Mouse (Mus musculus) forebrain, embryonic 12.5 days (tissue): ENCODE measurements around the gene Pld5. TPM values are rescaled to one million over a fixed set of nuclear protein-coding genes. Genes with fewer than 3 reads are reported as not detected.
"Not testable (repeated sequence)": the region's sequence is repeated elsewhere in the genome, so short reads cannot be mapped to it uniquely, and the experiment has no call there.

Experiments
- ATAC-seq: fragments of 200-750 bp; cut with Nextera tagmentation; 2 replicates; pipeline ENCODE4 v1.8.0; 2017; ENCODE audit warnings: moderate TSS enrichment; ENCODE audit not compliant: low FRiP score
- H3K27ac ChIP-seq: fragments of 300-500 bp; sonication (generic); 2 replicates; pipeline ENCODE4 v1.5.1; 2016; ENCODE audit warnings: mild to moderate bottlenecking
- H3K27me3 ChIP-seq: fragments of 300-500 bp; sonication (generic); 2 replicates; pipeline ENCODE4 v1.6.1; 2016; ENCODE audit warnings: mild to moderate bottlenecking
- H3K36me3 ChIP-seq: fragments of 300-500 bp; sonication (generic); replicated peaks from 2 replicates; pipeline ENCODE4 v1.6.1; 2016; ENCODE audit warnings: mild to moderate bottlenecking
- H3K4me1 ChIP-seq: fragments of 300-500 bp; sonication (generic); 2 replicates; pipeline ENCODE4 v1.6.1; 2016
- H3K4me2 ChIP-seq: fragments of 300-500 bp; sonication (generic); 2 replicates; pipeline ENCODE4 v1.6.1; 2016; ENCODE audit warnings: mild to moderate bottlenecking, moderate library complexity
- H3K4me3 ChIP-seq: fragments of 300-500 bp; sonication (generic); replicated peaks from 2 replicates; pipeline ENCODE4 v1.5.1; 2016; ENCODE audit warnings: mild to moderate bottlenecking
- H3K9ac ChIP-seq: fragments of 300-500 bp; sonication (generic); 2 replicates; pipeline ENCODE4 v1.6.1; 2016; ENCODE audit warnings: mild to moderate bottlenecking
- H3K9me3 ChIP-seq: fragments of 300-500 bp; sonication (generic); 2 replicates; pipeline ENCODE4 v1.6.1; 2016
- WGBS: fragments of 180-500 bp; shearing (Covaris S2); methylation state at CpG from one replicate; pipeline ENCODE4 v1.1.7; 2016; 5-methylcytosine and 5-hydroxymethylcytosine counted together
- polyA plus RNA-seq: library from polyadenylated mRNA; unstranded; fragments of >200 nt; fragmentation: Nextera tagmentation; extraction: Ambion mirVana; gene quantifications from 2 replicates; pipeline ENCODE4 v1.2.1, GENCODE M21; 2016

The Pld5 gene
- polyA plus RNA-seq, 1 experiment from 2014 or later: 1.0 TPM

- no peaks in the 10 kb centered on the region for H3K27me3 ChIP-seq
- 65% methylated on average over 3 of the region's 3 CpGs for WGBS
- no peaks in the 10 kb centered on the region for H3K4me1 ChIP-seq
- ATAC-seq: no peak
- no peak overlapping the region for H3K4me3 ChIP-seq
- no peak overlapping the region for H3K4me2 ChIP-seq
- no peaks in the 10 kb centered on the region for H3K9me3 ChIP-seq
- no peaks in the 10 kb centered on the region for H3K36me3 ChIP-seq
- no peak overlapping the region for H3K27ac ChIP-seq
- no peak overlapping the region for H3K9ac ChIP-seq
Measured at GRCm38 (mm10) chr1:176028397-176028796, 246.7 kb downstream of the Pld5 start.

- ATAC-seq: no peak
- H3K4me2 ChIP-seq: no peak overlapping the region
- H3K36me3 ChIP-seq: no peaks in the 10 kb centered on the region
- H3K27me3 ChIP-seq: no peaks in the 10 kb centered on the region
- H3K27ac ChIP-seq: no peak overlapping the region
- no peaks in the 10 kb centered on the region for H3K9me3 ChIP-seq
- H3K4me3 ChIP-seq: no peak overlapping the region
- WGBS: 61% methylated on average over 1 of the region's 1 CpGs
- no peak overlapping the region for H3K9ac ChIP-seq
- no peaks in the 10 kb centered on the region for H3K4me1 ChIP-seq
Measured at GRCm38 (mm10) chr1:176024501-176024900, 250.6 kb downstream of the Pld5 start.

DNA sequence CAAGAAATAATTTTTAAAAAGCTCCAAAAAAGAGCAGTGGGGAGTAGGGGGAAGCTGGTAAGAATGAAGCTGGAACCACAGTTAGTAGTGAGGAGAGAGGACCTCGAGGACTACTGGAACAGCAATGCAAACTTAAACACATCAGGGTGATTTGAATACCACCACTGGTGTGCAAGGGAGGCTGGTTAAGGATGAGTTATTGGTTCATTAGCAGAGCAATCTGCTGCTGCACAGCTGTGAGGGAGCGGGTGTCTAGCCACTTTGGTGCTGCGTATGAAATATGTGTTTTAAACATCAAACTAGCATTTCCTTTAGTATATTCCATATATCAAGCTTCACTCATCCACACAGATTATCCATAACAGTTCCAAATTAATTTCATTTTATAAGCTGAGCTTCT, 256.6 kb downstream of the Pld5 start:
- peaks cover 16% of the 10 kb centered on the region for H3K4me1 ChIP-seq
- H3K36me3 ChIP-seq: no peaks in the 10 kb centered on the region
- WGBS: 92% methylated on average over 3 of the region's 3 CpGs
- H3K27me3 ChIP-seq: no peaks in the 10 kb centered on the region
- no peaks in the 10 kb centered on the region for H3K9me3 ChIP-seq
- H3K4me2 ChIP-seq: no peak overlapping the region
- no peak for ATAC-seq
- no peak overlapping the region for H3K4me3 ChIP-seq
- H3K9ac ChIP-seq: no peak overlapping the region
- no peak overlapping the region for H3K27ac ChIP-seq

DNA sequence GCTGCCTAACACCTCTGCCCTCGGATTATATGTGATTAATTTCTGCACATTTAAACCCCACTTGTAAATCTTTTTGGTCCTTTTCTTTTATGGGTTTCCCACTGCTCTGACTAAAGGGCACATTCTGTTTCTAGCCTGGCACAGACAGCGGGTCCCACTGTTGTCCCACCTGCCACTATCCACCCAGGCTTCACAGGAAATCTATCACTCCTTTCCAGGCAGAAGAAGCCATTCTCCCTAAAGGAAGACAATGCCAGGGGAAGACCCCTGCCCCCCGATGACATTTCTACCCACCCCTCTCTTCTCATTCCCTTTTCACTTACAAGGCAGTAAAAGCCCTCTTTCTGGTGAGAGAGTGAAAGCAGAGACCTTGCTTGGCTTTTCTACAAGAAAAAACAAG, 259.0 kb downstream of the Pld5 start:
- Histone ChIP-seq H3K36me3 (no peaks in the 10 kb centered on the region), H3K27me3 (no peaks in the 10 kb centered on the region), H3K4me3 (no peak overlapping the region), H3K9me3 (no peaks in the 10 kb centered on the region), H3K9ac (no peak overlapping the region), H3K27ac (no peak overlapping the region), H3K4me1 (peaks cover 20% of the 10 kb centered on the region), H3K4me2 (no peak overlapping the region)
- WGBS: 53% methylated on average over 3 of the region's 3 CpGs
- no peak for ATAC-seq

DNA sequence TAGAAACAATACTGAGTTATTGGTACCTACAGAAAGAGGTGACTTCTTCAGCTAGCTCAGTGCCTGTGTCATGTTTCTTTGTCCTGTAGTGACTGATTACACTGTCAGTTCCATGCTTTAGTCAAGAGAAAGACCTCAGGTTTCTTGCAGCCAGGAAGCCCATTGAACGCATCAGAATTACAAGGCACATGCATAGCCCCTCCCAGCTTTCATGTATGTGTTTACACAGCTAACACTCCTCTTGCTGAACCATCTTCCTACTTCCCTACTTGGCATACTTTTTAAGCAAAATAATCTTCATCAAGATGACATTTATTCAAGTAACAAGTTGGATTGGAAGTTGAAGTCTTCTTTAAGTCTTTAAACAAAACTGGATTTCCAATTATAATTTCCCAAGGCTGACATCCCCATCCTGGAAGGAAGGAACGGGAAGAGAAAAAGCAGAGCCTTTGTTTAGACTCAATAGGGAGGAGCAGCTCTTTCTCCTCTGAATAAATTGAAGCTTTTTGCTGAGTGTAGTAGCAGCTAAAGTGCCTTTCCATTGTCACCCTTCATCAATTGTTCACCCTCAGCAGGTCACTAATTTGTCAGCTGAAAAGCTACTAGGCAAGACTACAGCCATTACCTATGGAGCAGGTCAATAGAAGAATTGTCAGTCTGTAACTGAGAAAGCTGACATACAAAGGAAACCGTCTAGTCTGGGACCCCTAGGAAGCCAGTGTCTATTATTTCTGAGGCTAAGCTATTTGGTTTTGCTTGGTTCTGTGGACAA, 261.4 kb downstream of the Pld5 start:
- Histone ChIP-seq H3K27me3 (no peaks in the 10 kb centered on the region), H3K9me3 (no peaks in the 10 kb centered on the region), H3K4me3 (no peak overlapping the region), H3K27ac (peak overlapping the region; percentile 46; the same call in 1 of the 2 replicates), H3K9ac (no peak overlapping the region), H3K4me2 (no peak overlapping the region), H3K36me3 (no peaks in the 10 kb centered on the region), H3K4me1 (peaks cover 20% of the 10 kb centered on the region)
- ATAC-seq: peak; percentile 73
- WGBS: 4% methylated on average over 3 of the region's 3 CpGs

DNA sequence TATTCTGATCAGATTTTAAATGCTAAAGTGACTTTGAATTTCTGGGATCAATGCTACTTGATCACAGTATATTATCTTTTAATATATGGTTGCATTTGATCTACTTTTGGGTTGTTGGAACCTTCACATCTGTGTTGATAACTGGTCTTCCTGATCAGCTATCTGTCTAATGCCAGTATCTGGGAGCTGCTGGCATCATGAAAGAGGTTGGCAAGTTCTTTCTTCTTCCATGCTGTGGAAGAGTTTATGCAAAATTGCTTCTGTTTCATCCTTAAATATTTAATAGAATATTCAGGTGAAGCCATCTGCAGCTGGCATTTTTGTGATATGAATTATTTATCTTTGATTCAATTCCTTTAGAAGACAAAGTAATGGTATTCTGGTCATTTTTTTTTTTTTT, 263.6 kb downstream of the Pld5 start:
- no peaks in the 10 kb centered on the region for H3K9me3 ChIP-seq
- no peak overlapping the region for H3K4me2 ChIP-seq
- H3K27ac ChIP-seq: no peak overlapping the region
- H3K27me3 ChIP-seq: no peaks in the 10 kb centered on the region
- peaks cover 20% of the 10 kb centered on the region for H3K4me1 ChIP-seq
- no peak overlapping the region for H3K9ac ChIP-seq
- no peak for ATAC-seq
- no peaks in the 10 kb centered on the region for H3K36me3 ChIP-seq
- H3K4me3 ChIP-seq: no peak overlapping the region

DNA sequence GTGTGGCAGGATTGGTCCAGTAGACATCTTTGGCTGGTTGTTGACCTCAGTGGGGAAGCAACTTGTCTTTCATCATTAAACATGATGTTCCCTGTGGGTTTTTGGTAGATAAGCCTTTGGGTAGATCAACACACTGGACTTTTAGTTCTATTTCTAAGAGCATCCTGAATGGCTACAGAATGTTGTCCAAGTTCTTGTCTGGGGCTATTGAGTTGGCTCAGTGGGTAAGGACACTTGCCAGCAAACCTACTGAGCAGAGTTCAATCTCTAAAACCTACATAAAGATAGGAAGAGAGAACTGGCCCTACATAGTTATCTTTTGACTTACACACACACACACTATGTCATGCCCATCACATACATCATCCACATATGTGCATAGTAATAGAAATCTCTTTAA, 264.0 kb downstream of the Pld5 start:
- Histone ChIP-seq H3K36me3 (no peaks in the 10 kb centered on the region), H3K4me1 (peaks cover 18% of the 10 kb centered on the region), H3K27me3 (no peaks in the 10 kb centered on the region), H3K4me3 (no peak overlapping the region), H3K4me2 (no peak overlapping the region), H3K9me3 (no peaks in the 10 kb centered on the region), H3K27ac (no peak overlapping the region), H3K9ac (no peak overlapping the region)
- ATAC-seq: no peak

- Histone ChIP-seq H3K36me3 (no peaks in the 10 kb centered on the region), H3K27me3 (no peaks in the 10 kb centered on the region), H3K4me2 (no peak overlapping the region), H3K4me1 (peaks cover 3% of the 10 kb centered on the region), H3K9ac (no peak overlapping the region), H3K27ac (no peak overlapping the region), H3K4me3 (no peak overlapping the region), H3K9me3 (no peaks in the 10 kb centered on the region)
- 89% methylated on average over 2 of the region's 2 CpGs for WGBS
- no peak for ATAC-seq
Measured at GRCm38 (mm10) chr1:176008411-176008810, 266.7 kb downstream of the Pld5 start.

- Histone ChIP-seq H3K27me3 (no peaks in the 10 kb centered on the region), H3K4me3 (no peak overlapping the region), H3K9ac (no peak overlapping the region), H3K27ac (no peak overlapping the region), H3K9me3 (no peaks in the 10 kb centered on the region), H3K36me3 (no peaks in the 10 kb centered on the region), H3K4me1 (peaks cover 8% of the 10 kb centered on the region; the same call in 1 of the 2 replicates), H3K4me2 (no peak overlapping the region)
- no peak for ATAC-seq
- 85% methylated on average over 5 of the region's 5 CpGs for WGBS
Measured at GRCm38 (mm10) chr1:176000599-176000998, 274.5 kb downstream of the Pld5 start.

- H3K36me3 ChIP-seq: no peaks in the 10 kb centered on the region
- H3K4me3 ChIP-seq: no peak overlapping the region
- WGBS: 50% methylated on average over 7 of the region's 7 CpGs
- H3K4me2 ChIP-seq: no peak overlapping the region
- no peak overlapping the region for H3K9ac ChIP-seq
- ATAC-seq: peak; percentile 60; the same call in 1 of the 2 replicates
- peaks cover 8% of the 10 kb centered on the region; the same call in 1 of the 2 replicates for H3K4me1 ChIP-seq
- no peaks in the 10 kb centered on the region for H3K9me3 ChIP-seq
- no peak overlapping the region for H3K27ac ChIP-seq
- H3K27me3 ChIP-seq: no peaks in the 10 kb centered on the region
Measured at GRCm38 (mm10) chr1:175997076-175997651, 277.9 kb downstream of the Pld5 start.

DNA sequence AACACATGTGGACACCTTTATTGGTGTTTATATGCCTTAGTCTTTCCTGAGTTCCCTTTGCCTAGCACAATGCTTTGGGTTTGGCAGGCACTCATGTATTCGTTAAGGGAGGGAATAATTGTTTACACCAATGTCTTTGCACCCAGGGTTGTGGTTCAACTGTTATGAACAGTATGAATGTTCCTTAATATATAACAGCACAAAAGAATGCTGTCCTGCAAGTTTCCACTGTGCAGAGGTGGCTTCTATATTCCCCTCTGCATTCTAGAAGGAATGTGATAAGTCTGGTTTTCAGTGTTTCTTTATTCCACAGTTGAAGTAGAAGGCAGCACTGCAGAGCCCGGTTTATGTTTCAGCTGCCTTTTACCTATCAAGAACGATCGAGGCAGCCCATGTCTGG, 286.2 kb downstream of the Pld5 start:
- ATAC-seq: no peak
- Histone ChIP-seq H3K9me3 (no peaks in the 10 kb centered on the region), H3K4me3 (no peak overlapping the region), H3K9ac (no peak overlapping the region), H3K4me2 (no peak overlapping the region), H3K4me1 (no peaks in the 10 kb centered on the region), H3K27ac (no peak overlapping the region), H3K27me3 (no peaks in the 10 kb centered on the region), H3K36me3 (no peaks in the 10 kb centered on the region)
- WGBS: 84% methylated on average over 4 of the region's 4 CpGs

GRCm38 (mm10) chr1:175988448-175988847, 286.7 kb downstream of the Pld5 start:
- 91% methylated on average over 5 of the region's 5 CpGs for WGBS
- H3K4me2 ChIP-seq: no peak overlapping the region
- no peak for ATAC-seq
- H3K27ac ChIP-seq: no peak overlapping the region
- no peak overlapping the region for H3K9ac ChIP-seq
- no peaks in the 10 kb centered on the region for H3K9me3 ChIP-seq
- H3K36me3 ChIP-seq: no peaks in the 10 kb centered on the region
- H3K4me3 ChIP-seq: no peak overlapping the region
- no peaks in the 10 kb centered on the region for H3K27me3 ChIP-seq
- H3K4me1 ChIP-seq: no peaks in the 10 kb centered on the region

- ATAC-seq, H3K4me3 ChIP-seq, H3K27me3 ChIP-seq, H3K4me1 ChIP-seq, H3K9ac ChIP-seq, H3K4me2 ChIP-seq, H3K27ac ChIP-seq, H3K36me3 ChIP-seq, H3K9me3 ChIP-seq: not testable (repeated sequence)
- WGBS: 95% methylated on average over 7 of the region's 7 CpGs
Measured at GRCm38 (mm10) chr1:175979014-175979413, 296.1 kb downstream of the Pld5 start, which contains the start of gene Rbm8a2. Rbm8a2 (minus strand) TSS chr1:175979114.
